29 mouse cellular contexts compared by ENCODE assay signal in genomic region chr12:104100768-104101167, GRCm38 (mm10). TPM values are rescaled to one million over a fixed set of nuclear protein-coding genes. Genes with fewer than 3 reads are reported as not detected.
DNase-seq lines count a peak whose midpoint lies in the region; ATAC-seq and TF ChIP-seq lines count a peak whose summit lies in the region.
"Had no signal": no experiment of that assay in that cellular context is flagged by ENCODE, and none has a peak within 500 bp of the region (broad histone marks: within the 10 kb centered on the region; RNA-seq: fewer than 3 reads in every experiment).

Gene Serpina5, plus strand, starts transcription at chr12:104101113.

- H3K9ac ChIP-seq in liver, adult 2 months (ENCODE audit: low read depth, low read length), result no peak within 1 kb of the TSS
- no peak within 1 kb of the TSS for H3K9ac ChIP-seq in liver, embryonic 12.5 days
- H3K9ac ChIP-seq: embryonic facial prominence, embryonic 13.5 days; embryonic facial prominence, embryonic 15.5 days; forebrain, embryonic 12.5 days had no signal

- peaks cover 8% of the 10 kb centered on the region for H3K4me1 ChIP-seq in liver, adult 2 months (ENCODE audit: control insufficient read depth, insufficient read depth, low read length)
- no peaks in the 10 kb centered on the region for H3K4me1 ChIP-seq in liver, embryonic 12.5 days
- no peaks in the 10 kb centered on the region for H3K4me1 ChIP-seq in testis, adult 2 months (ENCODE audit: control insufficient read depth, insufficient read depth, low read length)
- H3K4me1 ChIP-seq in midbrain, embryonic 10.5 days, result no peaks in the 10 kb centered on the region
- H3K4me1 ChIP-seq: embryonic facial prominence, embryonic 13.5 days; embryonic facial prominence, embryonic 15.5 days; forebrain, embryonic 10.5 days; forebrain, embryonic 12.5 days had no signal

- no peaks in the 10 kb centered on the region for H3K36me3 ChIP-seq in liver, adult 2 months (ENCODE audit: control insufficient read depth, insufficient read depth, low read length)
- H3K36me3 ChIP-seq in liver, embryonic 12.5 days, result no peaks in the 10 kb centered on the region
- no peaks in the 10 kb centered on the region for H3K36me3 ChIP-seq in testis, adult 2 months (ENCODE audit: control insufficient read depth, insufficient read depth, low read length)
- H3K36me3 ChIP-seq in midbrain, embryonic 10.5 days, result no peaks in the 10 kb centered on the region
- H3K36me3 ChIP-seq: embryonic facial prominence, embryonic 13.5 days; embryonic facial prominence, embryonic 15.5 days; forebrain, embryonic 10.5 days; forebrain, embryonic 12.5 days had no signal

- no peak within 1 kb of the TSS for H3K27ac ChIP-seq in liver, adult 2 months (replicated peaks; ENCODE audit: insufficient read depth, low read depth, low read length)
- no peak within 1 kb of the TSS for H3K27ac ChIP-seq in liver, embryonic 12.5 days
- H3K27ac ChIP-seq in testis, adult 2 months (ENCODE audit: control insufficient read depth, insufficient read depth, low read depth, low read length), result peak within 1 kb of the TSS; percentile 59
- no peak within 1 kb of the TSS for H3K27ac ChIP-seq in midbrain, embryonic 10.5 days (replicated peaks)
- H3K27ac ChIP-seq: embryonic facial prominence, embryonic 13.5 days; embryonic facial prominence, embryonic 15.5 days; forebrain, embryonic 10.5 days; forebrain, embryonic 12.5 days had no signal

- H3K27me3 ChIP-seq in liver, adult 2 months (ENCODE audit: control insufficient read depth, insufficient read depth, low read length), result no peaks in the 10 kb centered on the region
- no peaks in the 10 kb centered on the region for H3K27me3 ChIP-seq in liver, embryonic 12.5 days (replicated peaks)
- no peaks in the 10 kb centered on the region for H3K27me3 ChIP-seq in testis, adult 2 months (ENCODE audit: control insufficient read depth, insufficient read depth, low read length)
- no peaks in the 10 kb centered on the region for H3K27me3 ChIP-seq in midbrain, embryonic 10.5 days (ENCODE audit: low read depth, poor library complexity, severe bottlenecking)
- H3K27me3 ChIP-seq: embryonic facial prominence, embryonic 13.5 days; embryonic facial prominence, embryonic 15.5 days; forebrain, embryonic 12.5 days had no signal

- DNase-seq in adrenal gland, adult 2 months, result peak; percentile 11
- no peak for DNase-seq in adrenal gland, postnatal 36 days
- peak; percentile 75 for DNase-seq in liver, adult 2 months (ENCODE audit: extremely low read depth, low read depth, low spot score)
- no peak for DNase-seq in testis, postnatal 10 days (ENCODE audit: low spot score)
- no peak for DNase-seq in midbrain, embryonic 10.5 days (ENCODE audit: low spot score)
- DNase-seq: adrenal gland, postnatal 10 days; cerebellum, adult 11 months; cerebellum, adult 18-20 months; cerebellum, adult 8-10 months; cerebellum, adult 9-11 months; cerebellum, postnatal 14 days; cerebellum, postnatal 36 days; embryo, embryonic 11 days had no signal

- H3K4me2 ChIP-seq in liver, embryonic 12.5 days, result no peak within 1 kb of the TSS
- H3K4me2 ChIP-seq: embryonic facial prominence, embryonic 13.5 days; embryonic facial prominence, embryonic 15.5 days; forebrain, embryonic 12.5 days had no signal

- H3K4me3 ChIP-seq in liver, adult 2 months (ENCODE audit: insufficient read depth, low read depth, low read length), result no peak within 1 kb of the TSS
- no peak within 1 kb of the TSS for H3K4me3 ChIP-seq in liver, embryonic 12.5 days
- H3K4me3 ChIP-seq in testis, adult 2 months (ENCODE audit: control insufficient read depth, low read depth, low read length), result no peak within 1 kb of the TSS; the same call in none of the 2 replicates
- H3K4me3 ChIP-seq in midbrain, embryonic 10.5 days, result no peak within 1 kb of the TSS
- H3K4me3 ChIP-seq: embryonic facial prominence, embryonic 13.5 days; embryonic facial prominence, embryonic 15.5 days; erythroblast, embryonic 14.5 days; forebrain, embryonic 10.5 days; forebrain, embryonic 12.5 days had no signal

- 67% methylated on average over 6 of the region's 6 CpGs for WGBS in liver, adult 2 months
- WGBS in liver, embryonic 12.5 days (ENCODE audit: insufficient replicate concordance), result 72% methylated on average over 6 of the region's 6 CpGs
- 92% methylated on average over 6 of the region's 6 CpGs for WGBS in midbrain, embryonic 10.5 days

- no peak for TF ChIP-seq POLR2A in liver, adult 2 months (IDR thresholded peaks at IDR 0.05; ENCODE audit: extremely low read depth, insufficient read depth, low read length)
- TF ChIP-seq POLR2A in testis, adult 2 months (IDR thresholded peaks at IDR 0.05; ENCODE audit: control insufficient read depth, low read depth, low read length), result no peak

- ATAC-seq in liver, embryonic 12.5 days, result no peak
- ATAC-seq: forebrain, embryonic 14.5 days; forebrain, embryonic 16.5 days had no signal

- no peak for TF ChIP-seq CTCF in liver, adult 2 months (IDR thresholded peaks at IDR 0.05; ENCODE audit: low read depth, low read length)
- no peak for TF ChIP-seq CTCF in testis, adult 2 months (IDR thresholded peaks at IDR 0.05; ENCODE audit: control insufficient read depth, insufficient read depth, insufficient replicate concordance, low read depth, low read length)

- H3K9me3 ChIP-seq in liver, embryonic 12.5 days (replicated peaks), result 0 out of 2 replicates have a peak, but pooled peaks cover 4% of the 10 kb centered on the region
- H3K9me3 ChIP-seq in midbrain, embryonic 10.5 days (replicated peaks), result no peaks in the 10 kb centered on the region
- H3K9me3 ChIP-seq: embryonic facial prominence, embryonic 13.5 days; embryonic facial prominence, embryonic 15.5 days; forebrain, embryonic 12.5 days had no signal

- H3K79me2 ChIP-seq in liver, adult 2 months (ENCODE audit: control insufficient read depth, insufficient read depth, low read length), result no peaks in the 10 kb centered on the region

RNA-seq across cellular contexts. Expression of gene Serpina5, which starts in this region (rescaled TPM):
- under 1 TPM in 1 of 2 experiments, not detected in 1; 0.75 TPM for total RNA-seq in adrenal gland, adult 2 months (2021)
- polyA plus RNA-seq in adrenal gland, adult 2 months (2012; rRNA removed), result not detected in 2 replicates
- under 1 TPM in 1 of 2 experiments, not detected in 1; 0.13 TPM for total RNA-seq in adrenal gland, postnatal 36 days (2021)
- not detected in 2 replicates for total RNA-seq in liver, adult 2 months (2014; rRNA removed)
- polyA plus RNA-seq in liver, adult 2 months (2012; rRNA removed), result 0.04 TPM in 1 of 2 replicates, not detected in the other
- not detected in 2 replicates for polyA plus RNA-seq in liver, embryonic 12.5 days (2016; fragmentation: Nextera tagmentation; extraction: Ambion mirVana)
- 29.7 and 50.2 TPM in 2 replicates for polyA plus RNA-seq in testis, adult 2 months (2012; rRNA removed)
- polyA plus RNA-seq in midbrain, embryonic 10.5 days (2016; fragmentation: Nextera tagmentation; extraction: Ambion mirVana), result not detected in 2 replicates
- total RNA-seq: common myeloid progenitor, adult 5-6 weeks; ES-E14; MEL had no signal
- polyA plus RNA-seq: brain, embryonic 14.5 days; C2C12; embryonic facial prominence, embryonic 11.5 days; embryonic facial prominence, embryonic 13.5 days; embryonic facial prominence, embryonic 15.5 days; erythroblast, embryonic 14.5 days; forebrain, embryonic 10.5 days; forebrain, embryonic 12.5 days; forebrain, embryonic 14.5 days; forebrain, embryonic 16.5 days; frontal cortex, adult 2 months had no signal

Comparison
In these comparisons a context has a peak if more than half of its experiments do, and no peak if none do; other contexts are left out.
1. RNA of gene Serpina5 (polyA plus RNA-seq): 29.7 to 50.2 TPM in testis, adult 2 months; 0.04 TPM in liver, adult 2 months, not detected in adrenal gland, adult 2 months, not detected in liver, embryonic 12.5 days and not detected in midbrain, embryonic 10.5 days; every median in the first group is over 10 times any median in the second.
2. Peak in DNase-seq in adrenal gland, adult 2 months; RNA of the gene not detected or under 1 TPM.
3. Peak in DNase-seq in liver, adult 2 months; RNA of the gene not detected or under 1 TPM.